Mouse (Mus musculus) thymus, adult 2 months (tissue): ENCODE measurements around the gene R3hcc1l. TPM values are rescaled to one million over a fixed set of nuclear protein-coding genes. Genes with fewer than 3 reads are reported as not detected.

Source experiments
- DNase-seq: peaks from one replicate; pipeline ENCODE4 v3.0.0; 2021
- H3K27ac ChIP-seq: fragments of 200-500 bp; 2 replicates; pipeline ENCODE4 v1.5.1; 2012; ENCODE audit warnings: low read length, control low read depth; ENCODE audit not compliant: control insufficient read depth, insufficient read depth
- H3K27me3 ChIP-seq: fragments of 200-500 bp; 2 replicates; pipeline ENCODE4 v1.6.1; 2012; ENCODE audit warnings: mild to moderate bottlenecking, low read length, moderate library complexity, mixed read lengths; ENCODE audit not compliant: control insufficient read depth, insufficient read depth
- H3K36me3 ChIP-seq: fragments of 200-500 bp; 2 replicates; pipeline ENCODE4 v1.6.1; 2012; ENCODE audit warnings: mild to moderate bottlenecking, low read length, moderate library complexity; ENCODE audit not compliant: control insufficient read depth, insufficient read depth
- H3K4me1 ChIP-seq: fragments of 200-500 bp; replicated peaks from 2 replicates; pipeline ENCODE4 v1.6.1; 2012; ENCODE audit warnings: low read length; ENCODE audit not compliant: control insufficient read depth, insufficient read depth
- H3K4me3 ChIP-seq: fragments of 200-500 bp; 2 replicates; pipeline ENCODE4 v1.5.1; 2012; ENCODE audit warnings: mild to moderate bottlenecking, low read length, control low read depth, moderate library complexity; ENCODE audit not compliant: control insufficient read depth, insufficient read depth
- CTCF ChIP-seq: fragments of 200-500 bp; IDR thresholded peaks from 2 replicates; pipeline ENCODE4 v1.5.1; 2012; ENCODE audit warnings: mild to moderate bottlenecking, control low read depth, low read length, moderate library complexity, borderline replicate concordance; ENCODE audit not compliant: control insufficient read depth, poor library complexity, insufficient read depth; ENCODE audit errors: extremely low read depth
- POLR2A ChIP-seq: fragments of 200-500 bp; IDR thresholded peaks from 2 replicates; pipeline ENCODE4 v1.6.1; 2012; ENCODE audit warnings: mild to moderate bottlenecking, low read length, control low read depth, moderate library complexity; ENCODE audit not compliant: control insufficient read depth, poor library complexity, insufficient read depth; ENCODE audit errors: extremely low read depth
- WGBS: fragments of 180-500 bp; shearing (Covaris S2); methylation state at CpG from one replicate; pipeline ENCODE4 v1.1.7; 2018; 5-methylcytosine and 5-hydroxymethylcytosine counted together
- polyA plus RNA-seq: library from polyadenylated mRNA; depleted of rRNA; stranded (reverse); fragments of >200 nt; gene quantifications from 2 replicates; pipeline ENCODE4 v1.2.3, GENCODE M21; 2012

Gene R3hcc1l
- polyA plus RNA-seq, 1 experiment: 7.7 TPM

DNA sequence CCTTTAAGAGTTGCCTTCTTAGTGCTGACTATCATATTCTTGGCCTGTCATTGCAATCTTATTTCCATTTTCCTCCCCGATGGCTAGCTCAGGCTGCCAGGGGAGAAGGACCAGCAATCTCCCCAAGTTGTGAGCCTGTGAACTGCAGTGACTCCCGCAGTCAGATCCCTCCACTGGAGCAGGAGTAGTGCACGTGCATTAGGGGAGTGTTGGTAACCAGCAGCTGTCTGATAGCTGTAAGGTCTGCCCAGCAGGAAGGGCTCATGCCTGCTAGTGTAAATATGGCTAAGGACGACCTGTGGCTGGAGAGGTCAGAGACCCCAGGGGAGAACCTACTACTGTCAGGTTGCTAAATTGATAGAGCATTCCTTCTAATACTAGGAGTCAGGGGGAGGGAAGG lies 62.1 kb downstream of the R3hcc1l start:
- no peak for DNase-seq
- WGBS: 97% methylated on average over 4 of the region's 4 CpGs
- TF ChIP-seq CTCF (no peak), POLR2A (no peak)
- H3K27ac ChIP-seq: no peak overlapping the region
- no peaks in the 10 kb centered on the region for H3K4me1 ChIP-seq
- H3K36me3 ChIP-seq: peaks cover 31% of the 10 kb centered on the region
- H3K27me3 ChIP-seq: no peaks in the 10 kb centered on the region
- H3K4me3 ChIP-seq: no peak overlapping the region

DNA sequence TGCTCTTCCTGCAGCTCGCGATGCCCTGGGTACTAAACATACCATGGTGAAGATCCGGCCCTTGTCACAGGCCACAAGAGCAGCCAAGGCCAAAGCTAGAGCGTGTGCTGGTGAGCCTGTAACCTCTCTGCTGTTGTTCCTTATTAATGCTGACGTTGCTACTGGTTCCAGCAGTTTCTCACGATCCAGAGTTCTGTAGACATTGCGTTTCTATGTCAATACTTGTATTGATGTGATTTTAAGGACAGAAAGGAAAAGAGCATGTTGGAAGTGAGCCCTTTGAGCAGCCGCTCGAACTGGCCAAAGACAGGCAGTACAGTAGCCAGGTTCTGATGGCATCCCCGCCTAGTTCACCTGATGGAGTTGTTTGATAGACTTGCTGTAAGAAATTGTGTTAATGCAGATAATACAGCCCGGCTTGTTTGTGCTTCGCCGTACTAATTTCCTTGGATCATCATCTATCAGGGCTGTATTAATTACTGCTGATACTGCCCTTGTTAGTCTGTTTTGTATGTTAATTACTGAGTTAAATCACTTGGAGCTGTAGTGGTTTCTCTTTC lies 64.3 kb downstream of the R3hcc1l start:
- no peak for TF ChIP-seq POLR2A
- no peak for TF ChIP-seq CTCF
- peaks cover 38% of the 10 kb centered on the region for H3K36me3 ChIP-seq
- H3K4me1 ChIP-seq: no peaks in the 10 kb centered on the region
- H3K4me3 ChIP-seq: no peak overlapping the region
- 96% methylated on average over 13 of the region's 13 CpGs for WGBS
- no peak for DNase-seq
- H3K27me3 ChIP-seq: no peaks in the 10 kb centered on the region
- H3K27ac ChIP-seq: no peak overlapping the region

DNA sequence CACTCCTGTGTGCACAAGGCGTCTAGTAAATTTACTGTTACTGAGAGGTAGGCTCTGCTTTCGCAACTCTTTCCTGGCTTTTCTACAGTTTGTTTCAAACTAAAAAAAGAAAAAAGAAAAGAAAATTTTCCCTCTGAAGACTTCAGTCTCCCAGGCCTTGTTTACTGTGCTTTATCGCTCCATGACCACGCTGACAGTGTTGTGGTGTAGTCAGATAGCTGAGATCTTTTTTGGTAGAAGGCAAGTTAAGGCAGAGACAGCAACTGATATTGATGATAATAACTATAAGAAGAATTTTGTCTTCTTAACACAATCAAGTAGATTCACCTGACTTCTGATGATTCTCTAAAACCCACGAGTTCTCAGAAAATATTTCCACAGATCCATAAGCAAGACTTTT lies 65.1 kb downstream of the R3hcc1l start:
- TF ChIP-seq POLR2A (no peak), CTCF (no peak)
- no peaks in the 10 kb centered on the region for H3K27me3 ChIP-seq
- no peak overlapping the region for H3K4me3 ChIP-seq
- DNase-seq: no peak
- 97% methylated on average over 5 of the region's 5 CpGs for WGBS
- H3K36me3 ChIP-seq: peaks cover 38% of the 10 kb centered on the region
- no peak overlapping the region for H3K27ac ChIP-seq
- no peaks in the 10 kb centered on the region for H3K4me1 ChIP-seq

DNA sequence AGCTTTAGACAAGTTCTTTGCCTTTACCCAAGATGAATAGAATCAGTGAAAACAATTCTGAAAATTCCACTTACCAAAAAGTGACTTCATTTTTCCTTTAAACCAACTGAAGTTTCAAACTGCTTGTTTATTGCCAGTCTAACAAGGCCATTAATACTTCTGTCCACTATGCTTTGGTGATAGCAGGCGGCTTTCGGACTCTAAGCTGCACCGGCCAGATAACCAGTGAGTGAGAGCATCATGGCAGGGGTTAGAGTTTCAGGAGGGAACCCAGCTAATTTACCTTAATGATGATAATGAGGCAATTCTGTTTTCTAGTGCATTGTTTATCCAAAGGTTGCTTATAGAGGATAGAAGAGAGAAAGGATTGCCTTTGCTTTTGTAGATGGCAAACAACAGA lies 65.6 kb downstream of the R3hcc1l start:
- H3K27me3 ChIP-seq: no peaks in the 10 kb centered on the region
- no peak overlapping the region for H3K4me3 ChIP-seq
- H3K36me3 ChIP-seq: peaks cover 37% of the 10 kb centered on the region
- H3K4me1 ChIP-seq: no peaks in the 10 kb centered on the region
- 98% methylated on average over 3 of the region's 3 CpGs for WGBS
- no peak for DNase-seq
- no peak overlapping the region for H3K27ac ChIP-seq
- no peak for TF ChIP-seq CTCF
- TF ChIP-seq POLR2A: no peak

DNA sequence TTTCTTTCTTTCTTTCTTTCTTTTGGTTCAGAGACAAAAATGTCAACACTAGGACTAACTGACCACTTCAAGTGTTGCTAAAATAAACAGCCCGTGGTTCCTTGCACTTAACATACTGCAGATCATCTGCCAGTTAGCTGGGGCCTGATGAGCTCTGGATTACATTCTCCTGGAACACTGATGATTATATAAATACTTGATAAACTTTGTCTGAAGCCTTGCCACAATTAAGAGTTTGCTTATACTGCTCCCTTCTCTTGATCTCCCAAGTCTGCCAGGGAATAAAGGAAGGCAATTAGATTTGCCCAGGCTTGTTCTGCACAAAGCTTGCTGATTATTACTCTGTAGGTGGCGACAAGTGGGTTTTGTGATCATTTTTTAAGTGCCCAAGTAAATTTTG lies 69.1 kb downstream of the R3hcc1l start:
- peaks cover 41% of the 10 kb centered on the region for H3K36me3 ChIP-seq
- no peak overlapping the region for H3K27ac ChIP-seq
- no peak overlapping the region for H3K4me3 ChIP-seq
- WGBS: 96% methylated on average over 2 of the region's 2 CpGs
- TF ChIP-seq CTCF (no peak), POLR2A (no peak)
- H3K4me1 ChIP-seq: no peaks in the 10 kb centered on the region
- no peak for DNase-seq
- no peaks in the 10 kb centered on the region for H3K27me3 ChIP-seq

DNA sequence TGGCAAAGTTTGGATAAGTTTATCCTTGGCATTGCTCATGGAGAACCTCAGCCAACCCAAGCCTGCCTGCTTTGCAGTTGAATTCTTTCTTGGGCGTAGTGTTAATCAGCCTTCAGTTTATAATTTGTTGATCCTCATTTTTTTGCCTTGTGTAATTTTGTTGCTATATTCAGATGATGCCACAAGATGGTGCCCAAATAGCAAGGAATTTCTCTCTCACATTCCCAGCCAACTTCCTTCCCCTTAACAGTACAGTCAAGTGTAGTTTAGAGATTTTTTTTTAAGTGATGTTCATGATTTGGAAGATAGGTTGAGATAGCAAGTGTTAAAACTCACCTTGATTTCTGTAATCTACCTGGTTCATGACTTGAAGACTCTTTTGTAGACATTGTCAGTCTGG lies 70.7 kb downstream of the R3hcc1l start:
- WGBS: 97% methylated on average over 1 of the region's 1 CpGs
- H3K4me1 ChIP-seq: no peaks in the 10 kb centered on the region
- DNase-seq: no peak
- H3K27ac ChIP-seq: no peak overlapping the region
- no peak overlapping the region for H3K4me3 ChIP-seq
- H3K27me3 ChIP-seq: no peaks in the 10 kb centered on the region
- TF ChIP-seq CTCF (no peak), POLR2A (no peak)
- H3K36me3 ChIP-seq: peaks cover 29% of the 10 kb centered on the region

DNA sequence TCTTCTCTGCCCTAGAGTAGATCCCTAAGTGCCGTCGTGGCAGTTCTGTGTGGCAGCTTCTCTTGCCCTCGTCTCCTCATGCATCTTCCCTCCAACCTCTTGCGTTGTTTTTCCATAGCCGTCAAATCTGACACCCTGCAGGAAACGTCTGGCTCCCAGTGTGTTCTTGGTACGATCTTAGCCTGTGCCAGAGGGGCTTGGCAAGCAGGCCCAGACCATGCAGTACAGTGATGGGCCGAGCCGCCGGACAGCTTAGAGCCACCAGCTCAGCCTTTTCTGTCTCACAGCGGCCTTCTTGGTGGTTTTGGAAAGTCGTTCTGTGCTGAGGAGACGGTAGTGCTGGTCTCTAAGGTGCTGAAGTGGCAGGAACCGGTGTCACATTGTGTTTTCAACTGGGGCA lies 73.0 kb downstream of the R3hcc1l start:
- 96% methylated on average over 14 of the region's 14 CpGs for WGBS
- H3K4me1 ChIP-seq: no peaks in the 10 kb centered on the region
- H3K27me3 ChIP-seq: no peaks in the 10 kb centered on the region
- peaks cover 16% of the 10 kb centered on the region for H3K36me3 ChIP-seq
- no peak for DNase-seq
- no peak overlapping the region for H3K4me3 ChIP-seq
- TF ChIP-seq POLR2A: no peak
- no peak for TF ChIP-seq CTCF
- no peak overlapping the region for H3K27ac ChIP-seq
